Mouse (Mus musculus): ENCODE data around the gene Slfn9.
"Not testable (repeated sequence)": the region's sequence is repeated elsewhere in the genome, so short reads cannot be mapped to it uniquely, and the experiment has no call there.

The Slfn9 gene

DNA sequence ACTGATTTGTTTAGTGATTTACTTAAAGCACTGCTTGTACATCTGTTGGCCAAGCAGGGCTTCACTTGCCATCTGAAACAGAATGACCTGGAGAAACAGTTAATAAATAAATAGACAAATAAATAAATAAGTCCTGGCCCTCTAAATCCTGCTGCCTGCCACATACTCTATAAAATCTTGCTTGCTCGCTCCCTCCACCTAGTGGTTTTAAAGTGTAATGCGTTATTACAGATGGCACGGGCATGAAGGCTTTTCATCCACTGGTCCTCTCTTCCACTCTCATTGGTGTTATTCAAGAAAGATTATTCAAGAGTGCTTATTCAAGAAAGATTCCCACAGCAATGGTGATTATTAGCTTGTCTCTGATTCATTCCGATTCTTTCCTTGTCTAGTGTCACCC is 32.0 kb downstream of the Slfn9 start:
- CTCF ChIA-PET: interaction anchor here (0.6 kb wide), 1 partner anchor 33 kb away, joined by 3 read pairs; no protein-coding TSS in a partner anchor

DNA sequence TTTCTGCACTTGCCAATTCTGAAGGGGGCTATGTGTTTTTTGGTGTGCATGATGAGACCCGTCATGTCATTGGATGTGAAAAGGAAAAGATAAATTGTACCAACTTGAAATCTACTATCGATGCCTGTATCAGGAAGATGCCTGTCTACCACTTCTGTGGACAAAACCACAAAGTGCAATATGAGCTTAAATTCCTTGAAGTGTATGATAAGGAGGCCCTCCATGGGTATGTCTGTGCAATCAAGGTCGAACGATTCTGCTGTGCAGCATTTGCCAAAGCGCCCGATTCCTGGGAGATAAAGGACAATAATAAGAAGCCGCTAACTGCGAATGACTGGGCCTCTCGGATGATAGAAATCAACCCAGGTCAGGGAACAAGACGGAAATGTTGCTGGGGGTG is 34.7 kb downstream of the Slfn9 start:
- CTCF ChIA-PET: no interaction called here

DNA sequence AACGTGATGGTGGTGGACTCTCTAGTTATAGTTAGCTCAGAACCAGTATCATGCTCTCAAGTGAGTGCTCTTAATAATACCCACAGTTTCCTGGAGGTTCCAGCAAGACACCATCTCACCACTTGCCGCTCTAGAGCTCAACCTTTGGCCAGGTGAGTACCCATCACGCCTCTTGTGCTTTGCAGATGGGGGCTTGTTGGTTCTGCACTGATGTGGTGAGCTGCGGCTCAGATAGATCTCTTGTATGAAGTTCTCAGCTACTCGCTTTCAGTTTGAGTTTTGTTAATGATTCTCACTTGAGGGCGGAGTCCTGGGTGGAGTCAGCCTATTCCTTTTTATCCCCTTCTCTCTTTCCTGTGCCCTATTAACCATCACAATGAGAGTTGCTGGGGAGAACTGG is 37.0 kb downstream of the Slfn9 start:
- CTCF ChIA-PET: interaction anchor here (0.8 kb wide), 1 partner anchor 40 kb away, joined by 3 read pairs; no protein-coding TSS in a partner anchor

DNA sequence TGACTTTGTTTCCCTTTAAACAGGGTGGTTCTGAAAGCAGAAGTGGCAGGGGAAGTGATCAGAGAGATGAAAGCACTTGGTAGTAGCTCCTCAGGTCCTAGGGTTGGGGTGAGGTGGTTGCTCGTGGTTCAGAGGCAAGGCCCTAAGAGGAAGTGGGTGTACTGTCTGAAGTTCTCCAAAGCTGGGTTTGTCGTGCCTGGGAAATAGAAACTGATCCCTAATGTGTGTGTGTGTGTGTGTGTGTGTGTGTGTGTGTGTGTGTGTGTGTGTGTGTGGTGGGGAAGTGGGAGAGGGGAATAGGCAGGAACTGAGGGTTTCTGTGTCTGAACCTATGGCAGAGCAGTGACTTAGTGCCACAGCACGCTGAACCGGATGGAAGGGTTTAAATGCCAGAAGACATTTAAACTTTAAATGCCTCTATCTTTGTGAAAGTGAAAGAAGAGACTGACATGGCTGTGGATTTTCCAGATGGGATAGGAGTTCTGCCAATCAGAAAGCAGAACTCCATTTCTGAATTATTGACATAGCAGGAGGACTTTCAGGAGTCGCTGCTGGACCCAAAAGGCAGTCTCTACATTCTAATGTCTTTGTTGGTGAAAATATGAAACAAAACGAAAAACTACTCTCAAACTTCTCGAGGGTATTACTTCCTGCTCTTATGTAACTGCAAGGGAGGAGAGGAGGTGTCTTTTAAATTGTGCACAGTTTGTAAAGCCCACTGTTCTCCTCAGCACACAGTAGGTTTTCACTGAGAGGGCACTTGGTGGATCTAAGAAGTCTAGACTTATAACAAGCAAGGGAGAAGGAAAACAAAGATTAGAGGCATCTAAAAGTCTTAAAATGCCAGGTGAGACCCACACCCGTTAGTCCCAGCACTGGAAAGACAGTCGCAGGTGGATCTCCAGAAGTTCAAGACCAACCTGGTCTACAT is 38.8 kb downstream of the Slfn9 start:
- CTCF ChIA-PET: no interaction called here

DNA sequence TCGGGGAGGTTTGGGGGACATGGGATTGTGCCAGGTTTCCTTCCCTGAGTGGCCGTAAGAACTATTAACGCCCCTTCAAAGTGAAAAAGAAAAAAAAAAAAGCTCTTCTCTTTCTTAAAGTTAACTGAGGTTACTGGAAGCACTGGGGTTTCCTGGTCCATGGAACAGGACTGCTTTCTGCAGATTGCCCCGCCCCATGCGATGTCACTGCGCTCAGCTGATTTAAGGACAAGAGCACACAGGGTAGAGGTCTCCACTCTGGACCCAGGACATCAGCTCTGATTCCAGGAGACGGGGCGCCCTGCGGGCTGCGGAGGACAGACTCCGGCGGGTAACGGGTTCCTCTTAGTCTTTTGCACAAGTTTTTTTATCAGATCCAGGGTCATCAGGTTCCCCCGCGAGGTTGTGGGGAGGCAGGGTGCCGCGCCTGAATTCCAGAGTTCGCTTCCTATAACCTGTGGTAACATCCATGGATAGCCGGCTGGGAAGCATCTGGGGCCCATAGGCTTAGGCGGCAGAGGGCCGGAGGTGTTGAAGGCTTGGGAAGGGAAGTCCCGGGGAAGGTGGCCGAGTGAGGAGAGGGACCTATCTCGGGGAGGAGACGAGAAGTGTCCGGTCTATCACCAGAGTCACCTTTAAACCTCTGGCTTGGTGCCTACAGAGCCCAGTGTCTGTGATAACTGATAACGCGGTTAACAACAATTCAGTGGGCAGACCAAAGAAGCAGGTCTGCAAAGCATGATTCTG is 39.6 kb downstream of the Slfn9 start:
- CTCF ChIA-PET: interaction anchor here (0.7 to 0.9 kb wide), 2 partner anchors 10 to 174 kb away, joined by 3 to 4 read pairs; no protein-coding TSS in a partner anchor

DNA sequence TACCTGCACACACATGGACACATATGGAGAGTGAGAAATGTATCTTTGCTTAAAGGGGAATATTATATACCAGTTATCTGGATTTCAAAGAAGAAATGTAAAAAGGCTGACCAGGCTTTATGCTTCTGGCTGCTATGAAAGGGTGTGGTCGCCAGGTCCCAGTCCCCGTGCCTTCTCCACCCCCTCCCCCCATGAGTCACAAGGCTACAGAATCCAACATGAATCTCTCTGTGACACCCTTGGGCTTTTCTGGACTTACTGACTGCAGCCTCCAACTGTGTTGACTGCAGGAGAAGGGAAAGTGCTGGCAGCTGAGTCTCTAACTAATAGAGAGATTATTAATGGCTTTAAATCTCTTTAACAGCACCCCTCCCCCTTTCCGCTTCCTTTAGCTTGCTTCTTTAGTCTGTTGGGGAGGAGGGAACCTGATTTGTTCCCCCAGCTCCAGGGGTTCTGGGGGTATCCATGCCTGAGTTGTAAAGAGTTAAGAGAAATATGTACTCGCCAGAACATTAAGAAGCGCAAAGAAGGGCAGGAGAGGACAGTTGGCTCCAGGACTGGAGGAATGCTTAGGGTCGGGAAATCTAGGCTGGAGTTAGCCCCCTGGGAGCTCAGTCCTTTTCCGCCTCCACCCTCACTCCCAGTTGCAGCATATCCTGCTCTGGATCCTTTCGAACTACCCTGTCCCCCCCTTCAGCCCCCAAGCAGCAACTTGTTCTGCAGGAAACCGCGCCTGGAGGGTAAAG is 40.7 kb downstream of the Slfn9 start, which contains the start of gene Slfn5:
TSS of gene Slfn5 (plus strand) at position 614 of the 746 bp plus-strand sequence.
- CTCF ChIA-PET: no interaction called here

DNA sequence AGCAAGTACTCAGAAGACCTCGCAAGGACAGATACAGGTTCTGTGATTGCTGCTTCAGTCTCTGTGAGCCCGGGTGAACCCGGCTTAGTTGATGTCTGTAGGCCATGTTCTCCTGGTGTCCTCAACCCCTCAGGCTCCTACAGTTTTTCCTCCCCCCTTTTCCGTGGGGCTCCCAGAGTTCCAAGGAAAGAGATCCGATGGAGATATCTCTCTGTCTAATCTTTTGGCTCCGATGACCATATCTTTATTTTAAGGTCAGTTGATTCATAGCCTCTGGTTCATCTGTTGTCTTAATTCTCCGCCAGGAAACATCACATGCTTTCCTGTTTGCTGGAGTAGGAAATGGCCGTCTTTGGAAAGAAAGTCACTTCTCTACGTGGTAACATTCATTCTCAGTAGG is 42.6 kb downstream of the Slfn9 start:
- CTCF ChIA-PET: no interaction called here

DNA sequence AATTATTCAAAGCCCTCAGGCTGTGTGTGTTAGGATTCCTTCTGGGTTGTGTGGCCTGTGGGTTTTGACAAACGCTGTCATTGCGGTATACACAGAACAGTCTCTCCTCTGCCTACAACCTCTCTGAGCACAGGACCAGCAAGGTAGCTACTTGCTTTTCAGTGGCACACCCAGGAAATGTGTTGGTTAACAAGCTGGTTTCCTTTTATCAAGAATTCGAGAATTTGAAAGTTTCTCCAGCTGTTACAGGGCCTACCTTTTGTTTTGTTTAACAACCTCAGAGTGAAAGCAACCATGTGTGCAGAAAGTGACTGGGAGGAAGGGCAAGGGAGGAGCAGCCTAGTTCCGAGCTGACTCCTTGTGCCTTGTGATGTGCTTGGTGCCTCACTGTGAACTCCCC is 44.2 kb downstream of the Slfn9 start:
- CTCF ChIA-PET: no interaction called here

DNA sequence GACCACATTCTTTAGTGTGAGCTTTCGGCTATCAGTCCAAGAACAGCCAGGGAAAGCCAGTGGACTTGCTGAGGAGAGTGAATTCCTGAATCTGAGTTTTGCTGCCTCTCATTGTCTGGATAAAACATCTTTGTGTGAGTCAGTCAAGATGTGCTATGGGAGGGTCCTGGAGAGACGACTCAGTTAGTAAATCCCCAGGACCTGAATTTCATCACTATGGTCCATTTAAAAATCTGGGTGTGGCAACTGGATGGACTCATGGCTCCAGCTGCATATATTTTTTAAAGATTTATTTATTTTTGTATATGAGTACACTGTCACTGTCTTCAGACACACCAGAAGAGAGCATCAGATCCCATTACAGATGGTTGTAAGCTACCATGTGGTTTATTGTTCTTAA is 46.0 kb downstream of the Slfn9 start:
- CTCF ChIA-PET: interaction anchor here (0.7 kb wide), 1 partner anchor 269 kb away, joined by 6 read pairs; no protein-coding TSS in a partner anchor

DNA sequence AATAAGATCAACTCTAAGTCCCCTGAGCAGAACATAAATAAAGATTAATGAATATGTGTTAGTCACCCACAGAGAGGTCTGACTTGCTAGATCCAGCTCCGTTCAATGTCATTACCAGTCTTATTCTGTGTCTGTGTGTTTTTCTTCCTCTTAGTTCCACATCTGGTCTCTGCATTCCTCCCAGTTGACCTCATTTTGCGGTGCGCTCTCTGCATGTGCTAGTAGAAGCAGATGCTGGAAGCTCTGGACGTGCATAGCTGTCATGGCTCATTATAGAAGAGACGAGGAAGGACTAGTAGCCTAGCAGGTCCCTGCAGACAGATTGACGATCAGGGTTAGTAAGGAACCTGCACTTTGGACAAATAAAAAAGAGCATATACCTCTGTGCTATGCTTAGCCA is 48.3 kb downstream of the Slfn9 start:
- CTCF ChIA-PET: no interaction called here

DNA sequence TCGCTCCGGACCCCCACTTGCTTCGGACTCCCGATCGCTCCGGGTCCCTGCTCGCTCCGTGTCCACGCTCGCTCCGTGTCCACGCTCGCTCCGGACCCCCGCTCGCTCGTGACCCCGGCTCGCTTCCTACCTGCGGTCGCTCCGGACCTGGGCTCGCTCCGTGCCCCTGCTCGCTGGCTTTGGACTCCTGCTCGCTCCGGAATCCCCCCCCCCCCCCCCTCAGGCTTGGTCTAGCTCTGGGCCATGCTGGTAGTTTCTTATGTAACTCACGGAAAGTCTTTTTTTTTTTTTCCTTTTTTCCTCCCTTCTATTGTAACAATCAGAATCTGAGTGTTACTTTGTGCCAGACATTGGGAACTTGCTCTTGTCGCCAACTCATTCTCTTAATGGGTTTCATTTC is 58.4 kb downstream of the Slfn9 start:
- CTCF ChIA-PET: interaction anchor here (0.7 kb wide), 1 partner anchor 23 kb away, joined by 5 read pairs; no protein-coding TSS in a partner anchor

DNA sequence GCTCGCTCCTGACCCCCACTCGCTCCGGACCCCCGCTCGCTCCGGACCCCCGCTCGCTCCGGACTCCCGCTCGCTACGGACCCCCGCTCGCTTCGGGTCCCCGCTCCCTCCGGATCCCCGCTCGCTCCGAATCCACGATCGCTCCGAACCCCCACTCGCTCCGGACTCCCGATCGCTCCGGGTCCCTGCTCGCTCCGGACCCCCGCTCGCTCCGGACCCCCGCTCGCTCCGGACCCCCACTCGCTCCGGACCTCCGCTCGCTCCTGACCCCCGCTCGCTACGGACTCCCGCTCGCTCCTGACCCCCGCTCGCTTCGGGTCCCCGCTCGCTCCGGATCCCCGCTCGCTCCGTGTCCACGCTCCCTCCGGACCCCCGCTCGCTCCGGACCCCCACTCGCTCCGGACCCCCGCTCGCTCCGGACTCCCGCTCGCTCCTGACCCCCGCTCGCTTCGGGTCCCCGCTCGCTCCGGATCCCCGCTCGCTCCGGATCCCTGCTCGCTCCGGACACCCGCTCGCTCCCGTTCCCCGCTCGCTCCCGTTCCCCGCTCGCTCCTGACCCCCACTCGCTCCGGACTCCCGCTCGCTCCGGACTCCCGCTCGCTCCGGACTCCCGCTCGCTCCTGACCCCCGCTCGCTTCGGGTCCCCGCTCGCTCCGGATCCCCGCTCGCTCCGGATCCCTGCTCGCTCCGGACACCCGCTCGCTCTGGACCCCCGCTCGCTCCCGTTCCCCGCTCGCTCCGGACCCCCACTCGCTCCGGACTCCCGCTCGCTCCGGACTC is 59.8 kb downstream of the Slfn9 start:
- CTCF ChIA-PET: not testable (repeated sequence)

DNA sequence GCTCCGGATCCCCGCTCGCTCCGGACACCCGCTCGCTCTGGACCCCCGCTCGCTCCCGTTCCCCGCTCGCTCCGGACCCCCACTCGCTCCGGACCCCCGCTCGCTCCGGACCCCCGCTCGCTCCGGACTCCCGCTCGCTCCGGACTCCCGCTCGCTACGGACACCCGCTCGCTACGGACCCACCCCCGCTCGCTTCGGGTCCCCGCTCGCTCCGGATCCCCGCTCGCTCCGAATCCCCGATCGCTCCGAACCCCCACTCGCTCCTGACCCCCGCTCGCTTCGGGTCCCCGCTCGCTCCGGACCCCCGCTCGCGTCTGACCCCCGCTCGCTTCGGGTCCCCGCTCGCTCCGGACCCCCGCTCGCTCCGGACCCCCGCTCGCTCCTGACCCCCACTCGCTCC is 60.5 kb downstream of the Slfn9 start:
- CTCF ChIA-PET: interaction anchor here (0.7 kb wide), 1 partner anchor 109 kb away, joined by 5 read pairs; no protein-coding TSS in a partner anchor

DNA sequence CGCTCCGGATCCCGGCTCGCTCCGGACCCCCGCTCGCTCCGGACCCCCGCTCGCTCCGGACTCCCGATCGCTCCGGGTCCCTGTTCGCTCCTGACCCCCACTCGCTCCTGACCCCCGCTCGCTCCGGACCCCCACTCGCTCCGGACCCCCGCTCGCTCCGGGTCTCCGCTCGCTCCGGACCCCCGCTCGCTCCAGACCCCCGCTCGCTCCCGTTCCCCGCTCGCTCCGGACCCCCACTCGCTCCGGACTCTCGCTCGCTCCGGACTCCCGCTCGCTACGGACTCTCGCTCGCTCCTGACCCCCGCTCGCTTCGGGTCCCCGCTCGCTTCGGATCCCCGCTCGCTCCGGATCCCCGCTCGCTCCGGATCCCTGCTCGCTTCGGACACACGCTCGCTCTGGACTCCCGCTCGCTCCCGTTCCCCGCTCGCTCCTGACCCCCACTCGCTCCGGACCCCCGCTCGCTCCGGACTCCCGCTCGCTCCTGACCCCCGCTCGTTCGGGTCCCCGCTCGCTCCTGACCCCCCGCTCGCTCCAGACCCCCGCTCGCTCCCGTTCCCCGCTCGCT is 61.2 kb downstream of the Slfn9 start:
- CTCF ChIA-PET: interaction anchor here (0.7 kb wide), 1 partner anchor 109 kb away, joined by 5 read pairs; no protein-coding TSS in a partner anchor

DNA sequence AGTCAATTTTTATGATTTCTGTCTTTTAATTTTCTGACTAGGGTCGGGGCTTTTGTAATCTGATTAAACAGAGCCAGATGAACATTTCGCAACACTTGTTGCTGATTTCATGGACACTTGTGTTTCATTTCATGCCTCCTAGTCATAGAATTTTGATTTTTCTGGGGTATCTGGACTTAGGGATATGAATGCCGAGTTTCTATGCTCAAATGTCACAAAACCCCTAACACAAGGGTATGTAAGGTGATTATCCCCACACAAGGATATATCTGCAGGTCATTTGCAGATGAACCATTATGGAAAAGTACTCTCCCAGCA is 62.0 kb downstream of the Slfn9 start:
- CTCF ChIA-PET: no interaction called here

DNA sequence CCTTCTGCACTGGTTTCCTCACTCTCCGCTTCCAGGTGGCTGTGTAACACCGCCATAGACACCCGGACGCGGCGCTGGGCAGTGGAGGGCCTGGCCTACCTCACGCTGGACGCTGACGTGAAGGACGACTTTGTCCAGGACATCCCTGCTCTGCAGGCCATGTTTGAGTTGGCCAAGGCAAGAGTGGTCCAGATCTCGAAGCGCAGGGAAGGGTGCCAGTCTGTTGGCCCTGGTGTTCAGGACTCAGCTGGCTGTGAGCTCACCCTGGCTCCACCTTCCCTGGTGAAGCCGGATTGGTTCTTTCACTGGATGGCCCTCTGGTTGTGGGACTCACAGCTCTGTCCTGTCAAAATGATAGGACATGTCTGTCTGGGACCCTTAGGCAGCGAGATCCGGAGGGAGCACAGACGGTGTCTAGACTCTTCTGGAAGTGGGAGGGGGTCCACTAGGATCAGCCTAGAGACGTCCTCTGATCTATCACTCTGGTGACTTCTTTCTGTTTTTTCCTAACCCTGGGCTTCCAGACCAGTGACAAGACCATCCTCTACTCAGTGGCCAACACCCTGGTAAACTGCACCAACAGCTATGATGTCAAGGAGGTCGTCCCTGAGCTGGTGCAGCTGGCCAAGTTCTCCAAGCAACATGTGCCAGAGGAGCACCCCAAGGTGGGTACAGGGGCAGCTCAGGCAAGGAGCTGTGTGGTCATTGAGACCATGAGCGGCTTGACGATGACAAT is 62.6 kb downstream of the Slfn9 start:
- CTCF ChIA-PET: no interaction called here
